Mouse (Mus musculus): ENCODE results near the gene Fbp1. TPM values are rescaled to one million over a fixed set of nuclear protein-coding genes. Genes with fewer than 3 reads are reported as not detected.

The Fbp1 gene
- total and polyA plus RNA-seq, 3 experiments, result not detected

GRCm38 (mm10) chr13:62857941-62858915, 29.9 kb downstream of the Fbp1 start, which contains the start of gene Fbp2:
TSS of gene Fbp2 (minus strand) at chr13:62858422.
- Histone ChIP-seq H3K36me3 (replicated peaks) (no peaks in the 10 kb centered on the region), H3K27me3 (ENCODE audit: insufficient read depth, low read length) (no peaks in the 10 kb centered on the region), H3K4me3 (ENCODE audit: low read depth, low read length) (no peak within 1 kb of the TSS), H3K9me3 (replicated peaks) (peaks cover 76% of the 10 kb centered on the region), H3K4me1 (ENCODE audit: insufficient read depth, low read depth, low read length) (no peaks in the 10 kb centered on the region)
- TF ChIP-seq TAL1 (conservative IDR thresholded peaks at IDR 0.05; ENCODE audit: low read depth, low read length) (no peak), POLR2AphosphoS5 (IDR thresholded peaks at IDR 0.05; ENCODE audit: insufficient replicate concordance, low read depth, low read length) (no peak)
- ATAC-seq (ENCODE audit: extremely low read depth, insufficient number of reproducible peaks, low FRiP score, poor library complexity, severe bottlenecking), result no peak
- DNase-seq (ENCODE audit: low spot score), result no peak

GRCm38 (mm10) chr13:62856850-62857249, 31.2 kb downstream of the Fbp1 start:
- Histone ChIP-seq H3K27me3 (ENCODE audit: insufficient read depth, low read length) (no peaks in the 10 kb centered on the region), H3K4me3 (ENCODE audit: low read depth, low read length) (no peak overlapping the region), H3K9me3 (replicated peaks) (peaks cover 69% of the 10 kb centered on the region), H3K4me1 (ENCODE audit: insufficient read depth, low read depth, low read length) (no peaks in the 10 kb centered on the region), H3K36me3 (replicated peaks) (no peaks in the 10 kb centered on the region)
- ATAC-seq (ENCODE audit: extremely low read depth, insufficient number of reproducible peaks, low FRiP score, poor library complexity, severe bottlenecking) (no peak), DNase-seq (ENCODE audit: low spot score) (no peak)
- TF ChIP-seq GATA2 (IDR thresholded peaks at IDR 0.05; ENCODE audit: borderline replicate concordance, low read depth, low read length) (no peak), CTCF (IDR thresholded peaks at IDR 0.05; ENCODE audit: low read depth, low read length) (no peak), TAL1 (conservative IDR thresholded peaks at IDR 0.05; ENCODE audit: low read depth, low read length) (no peak), POLR2AphosphoS5 (IDR thresholded peaks at IDR 0.05; ENCODE audit: insufficient replicate concordance, low read depth, low read length) (no peak), GATA1 (IDR thresholded peaks at IDR 0.05; ENCODE audit: borderline replicate concordance, low read length) (no peak)

GRCm38 (mm10) chr13:62856305-62856675, 31.8 kb downstream of the Fbp1 start:
- Histone ChIP-seq H3K4me3 (ENCODE audit: low read depth, low read length) (no peak overlapping the region), H3K4me1 (ENCODE audit: insufficient read depth, low read depth, low read length) (no peaks in the 10 kb centered on the region), H3K27me3 (ENCODE audit: insufficient read depth, low read length) (no peaks in the 10 kb centered on the region), H3K36me3 (replicated peaks) (no peaks in the 10 kb centered on the region), H3K9me3 (replicated peaks) (peaks cover 63% of the 10 kb centered on the region)
- TF ChIP-seq CTCF (IDR thresholded peaks at IDR 0.05; ENCODE audit: low read depth, low read length) (0 out of 2 replicates have a peak, but pooled peaks have one; percentile 21), GATA2 (IDR thresholded peaks at IDR 0.05; ENCODE audit: borderline replicate concordance, low read depth, low read length) (no peak)
- DNase-seq (ENCODE audit: low spot score) (no peak), ATAC-seq (ENCODE audit: extremely low read depth, insufficient number of reproducible peaks, low FRiP score, poor library complexity, severe bottlenecking) (peak; percentile 37; the same call in 1 of the 2 replicates)

- DNase-seq (ENCODE audit: low spot score), result no peak
- Histone ChIP-seq H3K4me3 (ENCODE audit: low read depth, low read length) (no peak overlapping the region), H3K9me3 (replicated peaks) (peaks cover 57% of the 10 kb centered on the region), H3K27me3 (ENCODE audit: insufficient read depth, low read length) (no peaks in the 10 kb centered on the region), H3K36me3 (replicated peaks) (no peaks in the 10 kb centered on the region), H3K4me1 (ENCODE audit: insufficient read depth, low read depth, low read length) (no peaks in the 10 kb centered on the region)
- no peak for ATAC-seq (ENCODE audit: extremely low read depth, insufficient number of reproducible peaks, low FRiP score, poor library complexity, severe bottlenecking)
- TF ChIP-seq TAL1 (conservative IDR thresholded peaks at IDR 0.05; ENCODE audit: low read depth, low read length), result no peak
- TF ChIP-seq CTCF (IDR thresholded peaks at IDR 0.05; ENCODE audit: low read depth, low read length), result no peak
- TF ChIP-seq GATA1 (IDR thresholded peaks at IDR 0.05; ENCODE audit: borderline replicate concordance, low read length), result no peak
- no peak for TF ChIP-seq POLR2AphosphoS5 (IDR thresholded peaks at IDR 0.05; ENCODE audit: insufficient replicate concordance, low read depth, low read length)
- TF ChIP-seq GATA2 (IDR thresholded peaks at IDR 0.05; ENCODE audit: borderline replicate concordance, low read depth, low read length), result no peak
Observed at GRCm38 (mm10) chr13:62855396-62856304, 32.4 kb downstream of the Fbp1 start.

- Histone ChIP-seq H3K4me3 (ENCODE audit: low read depth, low read length) (no peak overlapping the region), H3K4me1 (ENCODE audit: insufficient read depth, low read depth, low read length) (no peaks in the 10 kb centered on the region), H3K36me3 (replicated peaks) (no peaks in the 10 kb centered on the region), H3K27me3 (ENCODE audit: insufficient read depth, low read length) (no peaks in the 10 kb centered on the region), H3K9me3 (replicated peaks) (peaks cover 51% of the 10 kb centered on the region)
- DNase-seq (ENCODE audit: low spot score) (no peak), ATAC-seq (ENCODE audit: extremely low read depth, insufficient number of reproducible peaks, low FRiP score, poor library complexity, severe bottlenecking) (no peak)
- TF ChIP-seq CTCF (IDR thresholded peaks at IDR 0.05; ENCODE audit: low read depth, low read length), result peak; percentile 65
- no peak for TF ChIP-seq TAL1 (conservative IDR thresholded peaks at IDR 0.05; ENCODE audit: low read depth, low read length)
- TF ChIP-seq GATA1 (IDR thresholded peaks at IDR 0.05; ENCODE audit: borderline replicate concordance, low read length), result no peak
- TF ChIP-seq POLR2AphosphoS5 (IDR thresholded peaks at IDR 0.05; ENCODE audit: insufficient replicate concordance, low read depth, low read length), result no peak
- TF ChIP-seq GATA2 (IDR thresholded peaks at IDR 0.05; ENCODE audit: borderline replicate concordance, low read depth, low read length), result no peak
Observed at GRCm38 (mm10) chr13:62854666-62855065, 33.4 kb downstream of the Fbp1 start.

- H3K4me1 ChIP-seq (ENCODE audit: insufficient read depth, low read depth, low read length), result no peaks in the 10 kb centered on the region
- DNase-seq (ENCODE audit: low spot score), result no peak
Observed at GRCm38 (mm10) chr13:62833341-62833740, 54.7 kb downstream of the Fbp1 start.

More at GRCm38 (mm10) chr13:62833341-62833740, 54.7 kb downstream of the Fbp1 start:
- TF ChIP-seq CTCF (IDR thresholded peaks at IDR 0.05; ENCODE audit: low read depth, low read length), result no peak
- TF ChIP-seq TAL1 (conservative IDR thresholded peaks at IDR 0.05; ENCODE audit: low read depth, low read length), result no peak
- TF ChIP-seq POLR2AphosphoS5 (IDR thresholded peaks at IDR 0.05; ENCODE audit: insufficient replicate concordance, low read depth, low read length), result no peak
- TF ChIP-seq GATA2 (IDR thresholded peaks at IDR 0.05; ENCODE audit: borderline replicate concordance, low read depth, low read length), result no peak
- TF ChIP-seq GATA1 (IDR thresholded peaks at IDR 0.05; ENCODE audit: borderline replicate concordance, low read length), result no peak
- peaks cover 7% of the 10 kb centered on the region for H3K9me3 ChIP-seq (replicated peaks)
- ATAC-seq (ENCODE audit: extremely low read depth, insufficient number of reproducible peaks, low FRiP score, poor library complexity, severe bottlenecking), result no peak
- H3K36me3 ChIP-seq (replicated peaks), result no peaks in the 10 kb centered on the region
- no peaks in the 10 kb centered on the region for H3K27me3 ChIP-seq (ENCODE audit: insufficient read depth, low read length)
- no peak overlapping the region for H3K4me3 ChIP-seq (ENCODE audit: low read depth, low read length)
